Mouse (Mus musculus) bone marrow, adult 2 months (tissue): ENCODE data around the gene Grifin. TPM values are rescaled to one million over a fixed set of nuclear protein-coding genes. Genes with fewer than 3 reads are reported as not detected.

Source experiments
- H3K27ac ChIP-seq: fragments of 200-500 bp; 2 replicates; pipeline ENCODE4 v1.5.1; 2012; ENCODE audit warnings: low read depth, mild to moderate bottlenecking, control low read depth, inconsistent platforms, low read length; ENCODE audit not compliant: control insufficient read depth, poor library complexity, insufficient read depth
- H3K4me1 ChIP-seq: fragments of 200-500 bp; 2 replicates; pipeline ENCODE4 v1.6.1; 2011; ENCODE audit warnings: low read length; ENCODE audit not compliant: control insufficient read depth, insufficient read depth
- H3K4me3 ChIP-seq: fragments of 200-500 bp; replicated peaks from 2 replicates; pipeline ENCODE3; 2011; ENCODE audit warnings: mild to moderate bottlenecking, low read depth, low read length, control low read depth; ENCODE audit not compliant: control insufficient read depth
- CTCF ChIP-seq: fragments of 200-500 bp; IDR thresholded peaks from 2 replicates; pipeline ENCODE4 v1.5.1; 2011; ENCODE audit warnings: low read length, control low read depth; ENCODE audit not compliant: control insufficient read depth, insufficient read depth
- POLR2A ChIP-seq: fragments of 200-500 bp; IDR thresholded peaks from 2 replicates; pipeline ENCODE4 v1.6.1; 2011; ENCODE audit warnings: low read depth, mild to moderate bottlenecking, control low read depth, low read length, borderline replicate concordance; ENCODE audit not compliant: control insufficient read depth
- WGBS: fragments of 180-500 bp; shearing (Covaris S2); methylation state at CpG from one replicate; pipeline ENCODE4 v1.1.7; 2018; 5-methylcytosine and 5-hydroxymethylcytosine counted together
- polyA plus RNA-seq: library from polyadenylated mRNA; stranded (reverse); fragments of >200 nt; gene quantifications from 2 replicates; pipeline ENCODE4 v1.2.4, GENCODE M21; 2011; ENCODE audit warnings: low replicate concordance; ENCODE audit not compliant: missing spikeins, insufficient read depth, insufficient read length

Grifin gene
- polyA plus RNA-seq, 1 experiment = not detected

GRCm38 (mm10) chr5:140553719-140554118 is 11.2 kb downstream of the Grifin start:
- WGBS = 86% methylated on average over 7 of the region's 7 CpGs
- no peak overlapping the region for H3K27ac ChIP-seq
- H3K4me3 ChIP-seq = no peak overlapping the region
- no peak for TF ChIP-seq POLR2A
- no peak for TF ChIP-seq CTCF
- H3K4me1 ChIP-seq = no peaks in the 10 kb centered on the region; the same call in 1 of the 2 replicates

DNA sequence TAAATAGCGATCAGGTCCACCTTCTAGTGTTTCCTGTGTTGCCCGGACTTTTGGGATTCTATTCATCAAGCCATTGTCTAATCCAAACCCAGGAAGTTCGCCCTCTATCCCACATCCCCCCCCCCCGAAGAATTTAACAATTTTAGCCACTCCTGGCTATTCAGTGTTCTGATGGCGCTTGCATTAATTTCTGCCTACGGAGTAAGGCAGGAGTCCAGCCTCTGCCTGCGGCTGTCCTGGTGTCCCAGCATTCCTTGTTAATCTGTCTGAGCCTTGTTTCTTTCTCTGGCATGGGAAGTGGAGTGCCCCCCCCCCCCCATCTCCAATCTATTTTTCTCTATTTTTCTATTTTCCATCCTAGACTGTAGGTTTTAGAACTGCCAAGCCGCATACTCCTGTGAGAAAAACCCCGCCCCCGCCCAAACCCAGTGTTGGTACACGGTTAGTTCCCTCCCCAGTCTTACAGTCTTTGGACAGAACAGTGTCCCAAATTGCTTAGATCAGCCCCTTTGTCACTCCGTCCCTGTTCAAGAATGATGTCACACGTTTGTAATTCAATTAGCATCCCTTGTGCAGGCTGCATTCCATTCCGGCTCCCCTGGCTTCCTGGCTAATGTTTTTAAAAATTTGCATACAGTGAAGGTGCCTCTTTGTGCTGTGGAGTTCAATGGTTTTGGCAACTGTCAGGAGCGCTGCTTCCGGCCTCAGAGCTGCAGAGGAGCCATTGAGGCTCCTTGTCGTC is 15.4 kb downstream of the Grifin start:
- H3K4me1 ChIP-seq = no peaks in the 10 kb centered on the region
- no peak overlapping the region for H3K27ac ChIP-seq
- H3K4me3 ChIP-seq = no peak overlapping the region
- 59% methylated on average over 17 of the region's 17 CpGs for WGBS
- TF ChIP-seq POLR2A = no peak
- no peak for TF ChIP-seq CTCF

- H3K4me3 ChIP-seq = no peak overlapping the region
- no peaks in the 10 kb centered on the region for H3K4me1 ChIP-seq
- no peak for TF ChIP-seq POLR2A
- peak; percentile 28; the same call in 1 of the 2 replicates for TF ChIP-seq CTCF
- no peak overlapping the region for H3K27ac ChIP-seq
- 88% methylated on average over 19 of the region's 19 CpGs for WGBS
These were observed 18.5 kb downstream of the Grifin start for GRCm38 (mm10) chr5:140546332-140546731.

GRCm38 (mm10) chr5:140545651-140546050 is 19.2 kb downstream of the Grifin start:
- no peaks in the 10 kb centered on the region for H3K4me1 ChIP-seq
- H3K27ac ChIP-seq = no peak overlapping the region
- WGBS = 75% methylated on average over 6 of the region's 6 CpGs
- H3K4me3 ChIP-seq = no peak overlapping the region
- no peak for TF ChIP-seq POLR2A
- TF ChIP-seq CTCF = no peak

DNA sequence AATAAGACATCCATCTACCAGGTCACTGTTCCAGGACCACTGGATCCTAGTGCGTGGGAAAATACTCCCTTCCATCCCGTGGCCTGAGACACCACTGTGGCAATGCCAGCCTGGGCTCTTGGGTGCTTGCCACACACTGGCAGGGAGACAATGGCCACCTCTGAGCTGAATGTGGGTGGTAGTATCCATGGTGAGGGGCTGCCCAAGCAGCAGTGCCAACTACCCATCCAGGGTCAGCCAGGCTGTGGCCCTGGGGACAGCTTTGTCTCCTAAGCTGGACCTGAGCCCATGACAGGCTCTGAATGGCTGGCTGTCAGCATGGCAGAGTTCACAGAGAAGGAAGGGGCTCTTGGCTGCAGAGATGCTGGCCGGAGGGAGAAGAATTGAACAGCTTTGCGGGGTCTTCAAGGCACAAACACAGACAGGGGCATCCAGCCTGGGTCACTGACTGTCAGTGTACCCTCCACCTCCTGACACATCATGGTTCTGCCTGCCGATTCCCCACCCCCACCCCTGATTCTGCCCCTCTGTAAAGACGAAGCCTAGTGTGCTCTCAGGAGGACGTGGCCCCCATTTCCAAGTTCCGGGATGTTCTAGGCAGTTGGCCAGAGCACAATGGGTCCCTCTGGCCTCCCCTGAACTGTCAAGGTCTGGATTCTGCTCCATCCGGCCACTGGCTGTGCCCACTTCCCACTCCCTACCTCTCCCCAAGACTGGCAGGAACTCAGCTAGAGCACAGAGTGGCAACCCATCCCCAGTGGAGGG is 21.9 kb downstream of the Grifin start:
- no peaks in the 10 kb centered on the region for H3K4me1 ChIP-seq
- WGBS = 69% methylated on average over 9 of the region's 9 CpGs
- H3K4me3 ChIP-seq = no peak overlapping the region
- no peak overlapping the region for H3K27ac ChIP-seq
- TF ChIP-seq CTCF (no peak), POLR2A (no peak)

DNA sequence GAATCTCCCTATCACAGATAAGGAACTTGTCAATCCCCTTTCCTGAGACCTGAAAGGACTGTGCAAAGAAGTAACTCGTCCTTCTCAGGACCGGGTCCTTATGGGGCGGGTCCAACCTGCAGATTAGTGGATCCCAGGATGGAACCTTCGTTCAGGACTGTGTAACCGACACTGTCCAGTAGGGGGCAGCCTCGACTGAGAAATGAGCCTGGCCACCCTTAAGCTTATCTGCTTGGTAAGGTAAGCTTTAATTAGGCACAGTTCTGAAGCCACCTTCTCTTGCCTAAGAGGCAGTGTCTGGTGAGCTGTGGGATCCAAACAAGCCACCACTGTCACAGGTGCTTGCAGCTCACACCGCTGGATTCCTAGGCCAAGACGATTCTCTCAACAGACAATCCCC is 24.8 kb downstream of the Grifin start:
- WGBS = 12% methylated on average over 8 of the region's 8 CpGs
- no peaks in the 10 kb centered on the region for H3K4me1 ChIP-seq
- no peak overlapping the region for H3K4me3 ChIP-seq
- TF ChIP-seq CTCF (peak; percentile 96), POLR2A (no peak)
- no peak overlapping the region for H3K27ac ChIP-seq

DNA sequence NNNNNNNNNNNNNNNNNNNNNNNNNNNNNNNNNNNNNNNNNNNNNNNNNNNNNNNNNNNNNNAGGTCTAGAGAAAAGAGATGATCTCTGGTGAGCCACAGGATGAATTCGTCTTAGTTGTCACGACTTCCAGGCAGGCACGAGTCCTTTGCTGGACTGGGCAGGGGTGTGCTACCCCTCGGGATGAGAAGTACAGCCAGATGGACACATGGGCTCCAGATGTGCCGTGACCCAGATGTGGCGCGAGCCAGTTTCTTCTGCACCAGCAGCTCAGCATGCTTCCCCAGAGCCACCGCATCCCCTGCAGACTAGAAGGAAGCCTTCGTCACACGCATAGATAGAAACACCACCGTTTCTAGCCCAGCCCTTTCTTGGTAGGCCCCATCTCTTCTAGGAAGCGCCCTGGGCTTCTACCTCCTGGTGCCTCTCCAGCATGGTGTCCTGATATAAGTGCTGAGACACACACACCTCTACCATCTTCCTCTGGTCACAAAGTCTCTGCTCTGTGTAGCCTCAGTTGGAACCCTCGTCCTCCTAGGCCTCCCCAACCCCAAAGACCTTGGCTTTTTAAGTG is 26.7 kb downstream of the Grifin start:
- 84% methylated on average over 13 of the region's 13 CpGs for WGBS
- no peak overlapping the region for H3K27ac ChIP-seq
- no peak for TF ChIP-seq CTCF
- no peak for TF ChIP-seq POLR2A
- no peak overlapping the region for H3K4me3 ChIP-seq
- no peaks in the 10 kb centered on the region for H3K4me1 ChIP-seq

- TF ChIP-seq POLR2A (no peak), CTCF (no peak)
- H3K27ac ChIP-seq = no peak overlapping the region
- H3K4me1 ChIP-seq = no peaks in the 10 kb centered on the region
- no peak overlapping the region for H3K4me3 ChIP-seq
- 87% methylated on average over 2 of the region's 2 CpGs for WGBS
These were observed 38.1 kb downstream of the Grifin start for GRCm38 (mm10) chr5:140526754-140527153.
